Mouse (Mus musculus) limb, embryonic 14.5 days (tissue): Measurements from ENCODE around the gene Prdm16. TPM values are rescaled to one million over a fixed set of nuclear protein-coding genes. Genes with fewer than 3 reads are reported as not detected.
A peak's percentile ranks its signal among the peaks of the same experiment; 100 is the strongest.

Experiments
- ATAC-seq: fragments of 200-750 bp; cut with Nextera tagmentation; 2 replicates; pipeline ENCODE4 v1.8.0; 2017; ENCODE audit warnings: low read depth, moderate number of reproducible peaks, moderate TSS enrichment; ENCODE audit not compliant: low FRiP score
- DNase-seq: peaks from one replicate; pipeline ENCODE4 v3.0.0-alpha.2; 2015; ENCODE audit warnings: low spot score
- H3K27ac ChIP-seq: fragments of 300-500 bp; sonication (generic); replicated peaks from 2 replicates; pipeline ENCODE4 v1.5.1; 2014; ENCODE audit warnings: low read depth, mild to moderate bottlenecking, low read length, moderate library complexity, mixed read lengths
- H3K27me3 ChIP-seq: fragments of 300-500 bp; sonication (generic); 2 replicates; pipeline ENCODE4 v1.6.1; 2014; ENCODE audit warnings: low read length, mixed read lengths; ENCODE audit not compliant: control insufficient read depth, insufficient read depth
- H3K36me3 ChIP-seq: fragments of 300-500 bp; sonication (generic); 2 replicates; pipeline ENCODE4 v1.6.1; 2014; ENCODE audit warnings: mild to moderate bottlenecking, low read length, moderate library complexity, mixed read lengths; ENCODE audit not compliant: control insufficient read depth, insufficient read depth
- H3K4me1 ChIP-seq: fragments of 300-500 bp; sonication (generic); 2 replicates; pipeline ENCODE4 v1.6.1; 2014; ENCODE audit warnings: antibody characterized with exemption, low read length, mixed read lengths; ENCODE audit not compliant: control insufficient read depth, insufficient read depth
- H3K4me2 ChIP-seq: fragments of 300-500 bp; sonication (generic); replicated peaks from 2 replicates; pipeline ENCODE4 v1.6.1; 2014; ENCODE audit warnings: low read depth, mild to moderate bottlenecking, low read length, moderate library complexity; ENCODE audit not compliant: severe bottlenecking
- H3K4me3 ChIP-seq: fragments of 300-500 bp; sonication (generic); replicated peaks from 2 replicates; pipeline ENCODE4 v1.5.1; 2014; ENCODE audit warnings: low read length
- H3K9ac ChIP-seq: fragments of 300-500 bp; sonication (generic); 2 replicates; pipeline ENCODE4 v1.6.1; 2014; ENCODE audit warnings: mild to moderate bottlenecking, low read depth, low read length, moderate library complexity; ENCODE audit not compliant: severe bottlenecking
- H3K9me3 ChIP-seq: fragments of 300-500 bp; sonication (generic); 2 replicates; pipeline ENCODE4 v1.6.1; 2016; ENCODE audit warnings: low read length; ENCODE audit not compliant: control insufficient read depth
- POLR2A ChIP-seq: fragments of 200-500 bp; IDR thresholded peaks from 2 replicates; pipeline ENCODE4 v1.8.0; 2012; ENCODE audit warnings: inconsistent platforms, mild to moderate bottlenecking, moderate library complexity, borderline replicate concordance; ENCODE audit not compliant: insufficient read depth, insufficient read length; ENCODE audit errors: extremely low read depth
- WGBS: fragments of 180-500 bp; shearing (Covaris S2); extraction: QIAGEN DNeasy Blood & Tissue Kit; methylation state at CpG from one replicate; pipeline ENCODE4 v1.1.7; 2014; 5-methylcytosine and 5-hydroxymethylcytosine counted together
- polyA plus RNA-seq, 2 experiments: library from polyadenylated mRNA; depleted of rRNA in 1 of 2; stranded (reverse) in 1 of 2; unstranded in 1 of 2; fragments of >200 nt; fragmentation: Nextera tagmentation in 1 of 2; extraction: Ambion mirVana in 1 of 2; gene quantifications; 2 replicates each; pipeline versions ENCODE4 v1.2.1 to v1.2.3; 2012 to 2014

Prdm16 gene
- polyA plus RNA-seq, 2 experiments: 11.7 to 25.6 TPM

DNA sequence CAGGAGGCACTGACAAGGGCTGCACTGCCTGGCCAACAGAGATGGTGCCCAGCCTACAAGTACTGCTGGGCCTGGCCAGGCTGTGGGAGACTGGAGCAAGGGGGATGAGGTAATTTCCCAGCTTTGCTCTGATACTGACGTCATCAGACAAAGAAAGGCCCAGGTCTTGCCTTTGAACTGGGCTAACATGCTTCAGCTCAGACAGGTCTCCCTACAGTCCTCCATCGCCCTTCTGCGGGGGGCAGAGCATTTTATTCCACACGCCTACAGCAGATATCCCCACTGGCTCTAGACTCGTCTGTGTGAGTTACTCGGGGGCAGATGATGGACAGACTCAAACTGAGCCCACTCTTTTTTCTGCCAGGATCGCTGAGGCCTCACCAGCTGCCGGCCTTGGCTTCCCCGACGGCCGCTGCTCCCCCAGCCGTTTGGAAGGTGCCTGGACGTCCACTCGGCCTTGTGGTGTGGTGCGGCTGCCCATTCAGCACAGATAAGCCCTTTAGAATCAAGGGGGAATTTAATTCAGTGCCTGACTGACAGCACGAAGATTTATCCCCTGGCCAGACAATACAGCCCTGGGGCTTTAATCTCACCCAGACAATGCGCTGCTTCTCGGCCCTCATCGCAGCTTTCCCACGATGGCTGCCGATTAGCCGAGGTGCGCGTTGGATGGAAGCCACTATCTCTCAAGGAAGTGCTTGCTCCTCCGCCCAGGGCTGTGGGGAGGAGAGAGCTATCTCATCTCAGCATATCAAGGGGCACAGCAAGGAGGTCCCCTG is 32.8 kb downstream of the Prdm16 start:
- no peaks in the 10 kb centered on the region for H3K27me3 ChIP-seq
- no peak overlapping the region for H3K4me3 ChIP-seq
- H3K4me2 ChIP-seq: no peak overlapping the region
- peaks cover 4% of the 10 kb centered on the region; the same call in 1 of the 2 replicates for H3K36me3 ChIP-seq
- no peak overlapping the region for H3K27ac ChIP-seq
- no peak overlapping the region for H3K9ac ChIP-seq
- DNase-seq (no peak), ATAC-seq (no peak)
- peaks cover 18% of the 10 kb centered on the region for H3K4me1 ChIP-seq
- no peak for TF ChIP-seq POLR2A
- 62% methylated on average over 25 of the region's 25 CpGs for WGBS
- no peaks in the 10 kb centered on the region for H3K9me3 ChIP-seq

DNA sequence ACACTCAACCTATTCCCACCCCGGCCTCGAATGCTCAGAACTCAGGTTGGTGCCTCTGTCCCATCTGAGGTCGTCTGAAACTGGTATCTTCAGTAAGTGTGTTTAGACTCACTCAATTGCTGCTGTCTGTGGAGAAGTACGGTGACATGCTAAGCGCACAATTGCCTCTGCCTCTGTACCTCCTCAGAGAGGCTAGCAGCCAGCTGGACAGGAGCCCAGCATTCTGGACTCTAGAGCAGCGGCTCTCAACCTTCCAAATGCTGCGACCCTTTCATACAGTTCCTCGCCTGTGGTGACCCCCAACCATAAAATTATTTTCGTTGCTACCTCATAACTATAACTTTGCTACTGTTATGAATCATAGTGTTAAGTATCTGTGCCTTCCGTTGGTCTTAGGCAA is 34.3 kb downstream of the Prdm16 start:
- no peak overlapping the region for H3K4me2 ChIP-seq
- no peak overlapping the region for H3K9ac ChIP-seq
- no peaks in the 10 kb centered on the region for H3K36me3 ChIP-seq
- no peaks in the 10 kb centered on the region for H3K27me3 ChIP-seq
- 69% methylated on average over 10 of the region's 10 CpGs for WGBS
- no peak overlapping the region for H3K4me3 ChIP-seq
- no peak overlapping the region for H3K27ac ChIP-seq
- H3K9me3 ChIP-seq: no peaks in the 10 kb centered on the region
- TF ChIP-seq POLR2A: no peak
- DNase-seq (no peak), ATAC-seq (no peak)
- peaks cover 22% of the 10 kb centered on the region for H3K4me1 ChIP-seq

DNA sequence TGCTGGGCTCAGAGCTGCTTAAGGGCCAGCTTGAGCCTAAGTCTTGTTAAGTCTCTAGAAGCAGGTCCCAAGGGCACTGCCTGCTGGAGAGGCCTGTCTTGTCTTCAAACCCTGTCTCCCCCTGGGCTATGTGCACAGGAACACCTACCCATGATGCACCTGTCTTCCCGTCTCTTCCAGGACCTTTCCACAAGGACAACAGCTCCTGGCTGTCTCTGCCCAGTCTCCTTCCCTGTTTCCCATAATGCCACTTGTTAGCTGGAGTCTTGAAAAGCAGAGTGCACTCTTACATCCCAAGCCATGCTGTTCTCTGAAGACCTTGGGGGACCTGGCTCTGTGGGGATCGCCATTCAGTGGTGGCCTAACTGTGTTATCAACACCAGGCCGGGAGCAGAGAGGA is 35.7 kb downstream of the Prdm16 start:
- 62% methylated on average over 3 of the region's 3 CpGs for WGBS
- DNase-seq (no peak), ATAC-seq (no peak)
- Histone ChIP-seq H3K9ac (no peak overlapping the region), H3K9me3 (no peaks in the 10 kb centered on the region), H3K27ac (no peak overlapping the region), H3K4me1 (peaks cover 22% of the 10 kb centered on the region), H3K4me3 (no peak overlapping the region), H3K27me3 (no peaks in the 10 kb centered on the region), H3K36me3 (no peaks in the 10 kb centered on the region), H3K4me2 (no peak overlapping the region)
- TF ChIP-seq POLR2A: no peak

DNA sequence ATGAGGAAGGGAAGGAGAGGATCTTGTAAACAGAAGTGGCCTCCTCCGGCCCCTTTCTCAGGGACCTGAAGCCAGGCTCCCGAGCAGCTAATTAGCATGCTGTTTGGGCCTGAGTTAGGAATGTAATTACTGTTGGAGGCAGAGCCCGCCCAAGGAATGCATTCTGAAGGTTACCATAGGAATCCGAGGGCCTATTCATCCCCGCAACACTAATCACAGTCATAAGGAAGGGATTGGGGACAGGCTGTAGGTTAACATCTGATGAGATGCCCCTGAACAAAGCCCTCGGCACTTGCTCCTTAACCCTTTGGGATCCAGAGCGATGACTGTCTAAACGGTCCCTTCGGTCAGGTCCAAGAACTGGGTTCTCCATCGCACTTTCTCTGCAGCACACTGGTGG is 36.7 kb downstream of the Prdm16 start:
- Histone ChIP-seq H3K4me1 (peaks cover 30% of the 10 kb centered on the region), H3K4me2 (no peak overlapping the region), H3K9ac (no peak overlapping the region), H3K27ac (no peak overlapping the region), H3K4me3 (no peak overlapping the region), H3K36me3 (no peaks in the 10 kb centered on the region), H3K9me3 (no peaks in the 10 kb centered on the region), H3K27me3 (no peaks in the 10 kb centered on the region)
- no peak for TF ChIP-seq POLR2A
- WGBS: 37% methylated on average over 10 of the region's 10 CpGs
- DNase-seq: peak; percentile 36
- no peak for ATAC-seq

DNA sequence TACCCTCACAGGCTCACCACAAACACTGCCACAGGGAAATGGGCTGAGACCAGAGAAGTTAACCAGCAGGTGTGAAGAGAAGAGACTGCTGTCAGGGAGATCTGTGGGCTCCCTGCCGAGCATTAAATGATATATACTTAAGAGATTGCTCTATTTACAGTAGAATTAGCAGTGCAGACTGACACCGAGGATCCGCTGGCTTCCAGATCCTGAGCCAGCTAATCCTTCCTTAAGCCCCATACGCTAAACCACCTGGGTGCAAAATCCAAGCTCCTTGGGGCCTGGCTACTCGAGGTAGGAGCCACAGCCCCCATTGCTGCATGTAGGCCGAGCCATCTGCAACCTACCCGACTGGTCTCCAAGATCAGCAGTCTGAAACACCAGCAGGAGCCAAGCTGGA is 38.3 kb downstream of the Prdm16 start:
- H3K4me3 ChIP-seq: no peak overlapping the region
- ATAC-seq: no peak
- H3K9ac ChIP-seq: no peak overlapping the region
- H3K4me1 ChIP-seq: peaks cover 38% of the 10 kb centered on the region
- no peaks in the 10 kb centered on the region for H3K27me3 ChIP-seq
- no peaks in the 10 kb centered on the region for H3K36me3 ChIP-seq
- 47% methylated on average over 7 of the region's 7 CpGs for WGBS
- no peak for TF ChIP-seq POLR2A
- DNase-seq: no peak
- H3K9me3 ChIP-seq: no peaks in the 10 kb centered on the region
- H3K4me2 ChIP-seq: no peak overlapping the region
- no peak overlapping the region for H3K27ac ChIP-seq
